Comparison of ENCODE assay signal across 16 mouse cellular contexts in the genomic region with DNA sequence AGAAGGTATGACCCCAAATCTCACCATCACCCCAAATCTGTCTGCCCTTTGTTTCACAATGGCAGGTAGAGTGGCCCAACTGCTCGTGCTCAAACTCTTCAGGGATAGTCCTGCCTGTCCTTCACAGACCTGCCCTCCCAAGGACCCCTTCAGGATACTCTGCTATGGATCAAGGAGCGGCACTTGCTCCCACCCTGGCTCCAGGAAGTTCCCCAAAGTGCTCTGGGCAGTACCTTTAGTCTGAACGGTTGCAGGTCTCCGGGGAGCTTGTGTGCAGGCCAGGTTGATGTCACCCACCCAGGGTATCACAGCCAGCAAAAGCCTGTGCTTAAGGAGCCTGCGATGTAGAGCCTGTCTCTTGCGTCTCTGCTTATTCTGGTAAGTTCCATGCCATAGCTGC.
"Had no signal": no experiment of that assay in that cellular context is flagged by ENCODE, and none has a peak within 500 bp of the region (broad histone marks: within the 10 kb centered on the region; RNA-seq: fewer than 3 reads in every experiment).

No protein-coding gene starts in this region.

- H3K4me1 ChIP-seq: neural tube, embryonic 13.5 days; stomach, embryonic 15.5 days had no signal

- H3K9ac ChIP-seq: neural tube, embryonic 15.5 days; stomach, embryonic 15.5 days had no signal

- DNase-seq: retina, postnatal 1 day; right cerebral cortex, adult 18-20 months; right cerebral cortex, postnatal 14 days; right cerebral cortex, postnatal 25 days; right cerebral cortex, postnatal 4 days; spleen, adult 18-20 months; thymus, adult 18-20 months; thymus, adult 2 months; thymus, postnatal 14 days; thymus, postnatal 25 days; thymus, postnatal 36 days; thymus, postnatal 4 days had no signal

- H3K4me3 ChIP-seq: neural tube, embryonic 13.5 days; neural tube, embryonic 15.5 days; stomach, embryonic 15.5 days had no signal

- H3K27ac ChIP-seq: neural tube, embryonic 13.5 days; neural tube, embryonic 15.5 days; stomach, embryonic 15.5 days; stomach, postnatal 0 days had no signal

- H3K27me3 ChIP-seq: neural tube, embryonic 13.5 days; neural tube, embryonic 15.5 days; stomach, embryonic 15.5 days had no signal
